8 mouse cellular contexts compared by ENCODE assay signal in the genomic region with DNA sequence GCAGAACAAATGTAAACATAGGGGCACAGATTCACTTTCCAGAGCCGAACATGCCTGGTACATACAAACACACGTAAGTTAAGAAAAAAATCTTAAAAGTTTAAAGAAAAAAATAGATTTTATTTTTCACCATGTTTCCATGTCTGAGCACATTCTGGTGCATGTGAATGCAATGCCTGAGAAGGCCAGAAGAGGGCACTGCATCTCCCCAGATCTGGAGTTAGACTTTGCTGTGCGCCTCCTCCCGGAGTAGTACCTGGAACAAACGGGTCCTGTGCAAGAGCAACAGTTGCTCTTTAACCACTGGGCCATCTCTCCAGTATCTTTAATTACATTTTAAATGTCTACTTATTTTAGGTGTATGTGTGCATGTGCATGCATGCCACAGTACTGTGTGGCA.
DNase-seq lines count a peak whose midpoint lies in the region; ATAC-seq and TF ChIP-seq lines count a peak whose summit lies in the region.

No protein-coding gene starts in this region.

- H3K4me2 ChIP-seq in liver, postnatal 0 days (ENCODE audit: low read depth, low read length): no peak overlapping the region

- no peak for TF ChIP-seq POLR2A in cerebellum, adult 2 months (IDR thresholded peaks at IDR 0.05; ENCODE audit: borderline replicate concordance, insufficient read depth, low read length)

- intact Hi-C loops in left cerebral cortex, postnatal 4 days (cut with DNase I): no loop called here
- intact Hi-C loops in left cerebral cortex, postnatal 25 days (cut with DNase I): no loop called here

- no peaks in the 10 kb centered on the region for H3K9me3 ChIP-seq in liver, postnatal 0 days (ENCODE audit: low read length)

- H3K9ac ChIP-seq in liver, postnatal 0 days (replicated peaks): no peak overlapping the region

- H3K27ac ChIP-seq in cerebellum, adult 2 months (ENCODE audit: insufficient read depth, low read length): no peak overlapping the region
- no peak overlapping the region for H3K27ac ChIP-seq in liver, postnatal 0 days (ENCODE audit: low read depth)

- H3K36me3 ChIP-seq in liver, postnatal 0 days (replicated peaks; ENCODE audit: insufficient read depth, low read length): no peaks in the 10 kb centered on the region

- ATAC-seq in liver, postnatal 0 days: no peak

- TF ChIP-seq EP300 in liver, postnatal 0 days (IDR thresholded peaks at IDR 0.05; ENCODE audit: low read depth): no peak

- no peak for DNase-seq in cerebellum, adult 2 months
- DNase-seq in cerebellum, adult 9-11 months: no peak
- peak; percentile 27 for DNase-seq in left cerebral cortex, postnatal 4 days
- no peak for DNase-seq in left cerebral cortex, postnatal 25 days (ENCODE audit: low spot score in 2 of 2)
- DNase-seq in adrenal gland, postnatal 36 days: peak; percentile 38 to 53
- peak; percentile 38 for DNase-seq in liver, postnatal 0 days
- peak; percentile 14 for DNase-seq in testis, postnatal 14 days (ENCODE audit: low spot score)
- no peak for DNase-seq in layer of hippocampus, adult 11-12 months (ENCODE audit: low spot score)

- no peaks in the 10 kb centered on the region for H3K4me1 ChIP-seq in cerebellum, adult 2 months (ENCODE audit: control insufficient read depth, insufficient read depth, low read length)
- no peaks in the 10 kb centered on the region for H3K4me1 ChIP-seq in liver, postnatal 0 days (ENCODE audit: insufficient read depth)

- TF ChIP-seq CTCF in cerebellum, adult 2 months (IDR thresholded peaks at IDR 0.05; ENCODE audit: borderline replicate concordance, insufficient read depth, low read depth, low read length): 0 out of 2 replicates have a peak, but pooled peaks have one; percentile 17
- TF ChIP-seq CTCF in liver, postnatal 0 days (IDR thresholded peaks at IDR 0.05; ENCODE audit: low read depth): peak; percentile 61

- WGBS in cerebellum, adult 2 months: 71% methylated on average over 5 of the region's 5 CpGs
- 66% methylated on average over 5 of the region's 5 CpGs for WGBS in liver, postnatal 0 days (ENCODE audit: insufficient replicate concordance)

- no peak overlapping the region for H3K4me3 ChIP-seq in cerebellum, adult 2 months (replicated peaks; ENCODE audit: insufficient read depth, low read depth, low read length)
- no peak overlapping the region for H3K4me3 ChIP-seq in liver, postnatal 0 days (ENCODE audit: low read depth, low read length)

- H3K27me3 ChIP-seq in cerebellum, adult 2 months (ENCODE audit: control insufficient read depth, insufficient read depth, low read length): no peaks in the 10 kb centered on the region
- no peaks in the 10 kb centered on the region for H3K27me3 ChIP-seq in liver, postnatal 0 days (ENCODE audit: insufficient read depth, low read length)

Comparison
In these comparisons a context has a peak if more than half of its experiments do, and no peak if none do; other contexts are left out.
1. DNase-seq: peak in left cerebral cortex, postnatal 4 days (single experiment), adrenal gland, postnatal 36 days (2 of 2), liver, postnatal 0 days (single experiment) and testis, postnatal 14 days (single experiment); none in cerebellum, adult 2 months (0 of 2), cerebellum, adult 9-11 months (single experiment), left cerebral cortex, postnatal 25 days (0 of 2) and layer of hippocampus, adult 11-12 months (single experiment).